In genomic region chr5:144214453-144214852, GRCm38 (mm10) we compare ENCODE assay signal across 8 mouse cellular contexts. TPM values are rescaled to one million over a fixed set of nuclear protein-coding genes. Genes with fewer than 3 reads are reported as not detected.
A peak's percentile ranks its signal among the peaks of the same experiment; 100 is the strongest.
DNase-seq lines count a peak whose midpoint lies in the region; ATAC-seq lines count a peak whose summit lies in the region.

No protein-coding gene starts in this region.

- H3K9ac ChIP-seq in limb, embryonic 11.5 days (ENCODE audit: low read length): no peak overlapping the region

- no peak overlapping the region for H3K27ac ChIP-seq in heart, embryonic 10.5 days
- no peak overlapping the region for H3K27ac ChIP-seq in limb, embryonic 11.5 days (replicated peaks; ENCODE audit: low read depth, low read length)

- H3K36me3 ChIP-seq in heart, embryonic 10.5 days: peaks cover 69% of the 10 kb centered on the region
- H3K36me3 ChIP-seq in limb, embryonic 11.5 days (ENCODE audit: control insufficient read depth, insufficient read depth, low read length): 0 out of 2 replicates have a peak, but pooled peaks cover 2% of the 10 kb centered on the region

- no peak overlapping the region for H3K4me2 ChIP-seq in limb, embryonic 11.5 days (ENCODE audit: low read depth, severe bottlenecking)

- H3K27me3 ChIP-seq in heart, embryonic 10.5 days (ENCODE audit: insufficient read depth, poor library complexity, severe bottlenecking): no peaks in the 10 kb centered on the region
- no peaks in the 10 kb centered on the region for H3K27me3 ChIP-seq in limb, embryonic 11.5 days (ENCODE audit: control insufficient read depth, insufficient read depth, low read length)

- no peaks in the 10 kb centered on the region for H3K9me3 ChIP-seq in heart, embryonic 10.5 days
- H3K9me3 ChIP-seq in limb, embryonic 11.5 days (ENCODE audit: control insufficient read depth, low read length): no peaks in the 10 kb centered on the region

- no peak overlapping the region for H3K4me3 ChIP-seq in heart, embryonic 10.5 days
- no peak overlapping the region for H3K4me3 ChIP-seq in limb, embryonic 11.5 days (ENCODE audit: low read depth, low read length)

- peak; percentile 45 to 70 for DNase-seq in heart, adult 18-20 months
- no peak for DNase-seq in heart, embryonic 10.5 days (ENCODE audit: low spot score)
- peak; percentile 59 for DNase-seq in 416B (ENCODE audit: low read depth)
- peak; percentile 47 for DNase-seq in T-cell, adult 2 months (ENCODE audit: low spot score)
- peak; percentile 63 for DNase-seq in embryo, embryonic 9.5 days (ENCODE audit: extremely low spot score)
- DNase-seq in limb, embryonic 11.5 days (ENCODE audit: low spot score): peak; percentile 82
- DNase-seq in layer of hippocampus, adult 11-12 months (ENCODE audit: low spot score): no peak

- peaks cover 5% of the 10 kb centered on the region; the same call in 1 of the 2 replicates for H3K4me1 ChIP-seq in heart, embryonic 10.5 days
- H3K4me1 ChIP-seq in limb, embryonic 11.5 days (ENCODE audit: control insufficient read depth, insufficient read depth, low read length): no peaks in the 10 kb centered on the region

- WGBS in heart, embryonic 10.5 days: 27% methylated on average over 7 of the region's 7 CpGs
- 30% methylated on average over 7 of the region's 7 CpGs for WGBS in limb, embryonic 11.5 days

- ATAC-seq in limb, embryonic 11.5 days (ENCODE audit: insufficient number of reproducible peaks, low FRiP score, low TSS enrichment, low read depth): no peak
- peak; percentile 47; the same call in 1 of the 2 replicates for ATAC-seq in neutrophil, adult 5-6 weeks (ENCODE audit: extremely low read depth, insufficient number of reproducible peaks, low FRiP score, poor library complexity, severe bottlenecking)

RNA-seq across cellular contexts. Expression of gene Tecpr1, which starts 9.0 kb away (rescaled TPM):
- 10 to 100 TPM; 27.1 to 27.3 TPM for total RNA-seq in heart, adult 18-20 months (2021)
- 15.1 and 18.7 TPM in 2 replicates for polyA plus RNA-seq in heart, embryonic 10.5 days (2016; fragmentation: Nextera tagmentation; extraction: Ambion mirVana)
- polyA plus RNA-seq in limb, embryonic 11.5 days (2014; fragmentation: Nextera tagmentation; extraction: Ambion mirVana): 11.3 and 13.5 TPM in 2 replicates
- 43.5 and 48.3 TPM in 2 replicates for total RNA-seq in neutrophil, adult 5-6 weeks (2017)

RNA-seq across cellular contexts. Expression of gene Bhlha15, which starts 24.4 kb away (rescaled TPM):
- total RNA-seq in heart, adult 18-20 months (2021): under 1 TPM in 1 of 2 experiments, not detected in 1; 0.07 TPM
- 1.3 TPM in 2 replicates for polyA plus RNA-seq in heart, embryonic 10.5 days (2016; fragmentation: Nextera tagmentation; extraction: Ambion mirVana)
- 0.06 and 0.15 TPM in 2 replicates for polyA plus RNA-seq in limb, embryonic 11.5 days (2014; fragmentation: Nextera tagmentation; extraction: Ambion mirVana)
- total RNA-seq in neutrophil, adult 5-6 weeks (2017): 0.47 and 0.74 TPM in 2 replicates

RNA-seq across cellular contexts. Expression of gene Bri3, which starts 29.8 kb away (rescaled TPM):
- 100 to 1,000 TPM; 149 to 160 TPM for total RNA-seq in heart, adult 18-20 months (2021)
- 104 and 110 TPM in 2 replicates for polyA plus RNA-seq in heart, embryonic 10.5 days (2016; fragmentation: Nextera tagmentation; extraction: Ambion mirVana)
- polyA plus RNA-seq in limb, embryonic 11.5 days (2014; fragmentation: Nextera tagmentation; extraction: Ambion mirVana): 128 and 132 TPM in 2 replicates
- total RNA-seq in neutrophil, adult 5-6 weeks (2017): 29.8 and 39.1 TPM in 2 replicates

Comparison
In these comparisons a context has a peak if more than half of its experiments do, and no peak if none do; other contexts are left out.
1. DNase-seq: peak in heart, adult 18-20 months (2 of 2), 416B (single experiment), T-cell, adult 2 months (single experiment), embryo, embryonic 9.5 days (single experiment) and limb, embryonic 11.5 days (single experiment); none in heart, embryonic 10.5 days (single experiment) and layer of hippocampus, adult 11-12 months (single experiment).